Mouse (Mus musculus) liver, adult 2 months (tissue): ENCODE results near the gene Rasd1. TPM values are rescaled to one million over a fixed set of nuclear protein-coding genes. Genes with fewer than 3 reads are reported as not detected.
A peak's percentile ranks its signal among the peaks of the same experiment; 100 is the strongest.

Experiments used
- DNase-seq: peaks from one replicate; pipeline ENCODE4 v3.0.0-alpha.2; 2011; ENCODE audit warnings: low read depth, low spot score; ENCODE audit errors: extremely low read depth
- H3K27ac ChIP-seq: fragments of 200-500 bp; replicated peaks from 2 replicates; pipeline ENCODE4 v1.5.1; 2012; ENCODE audit warnings: low read depth, mild to moderate bottlenecking, control low read depth, inconsistent platforms, low read length; ENCODE audit not compliant: insufficient read depth
- H3K27me3 ChIP-seq: fragments of 200-500 bp; 2 replicates; pipeline ENCODE4 v1.6.1; 2012; ENCODE audit warnings: mild to moderate bottlenecking, moderate library complexity, low read length, inconsistent platforms; ENCODE audit not compliant: control insufficient read depth, insufficient read depth
- H3K36me3 ChIP-seq: fragments of 200-500 bp; 2 replicates; pipeline ENCODE4 v1.6.1; 2012; ENCODE audit warnings: low read length, inconsistent platforms; ENCODE audit not compliant: control insufficient read depth, insufficient read depth
- H3K4me1 ChIP-seq: fragments of 200-500 bp; 2 replicates; pipeline ENCODE4 v1.6.1; 2011; ENCODE audit warnings: low read length; ENCODE audit not compliant: control insufficient read depth, insufficient read depth
- H3K4me3 ChIP-seq: fragments of 200-500 bp; 2 replicates; pipeline ENCODE4 v1.5.1; 2011; ENCODE audit warnings: low read depth, mild to moderate bottlenecking, control low read depth, low read length, moderate library complexity; ENCODE audit not compliant: insufficient read depth
- H3K79me2 ChIP-seq: fragments of 200-500 bp; 2 replicates; pipeline ENCODE4 v1.6.1; 2012; ENCODE audit warnings: inconsistent platforms, mild to moderate bottlenecking, low read length, moderate library complexity; ENCODE audit not compliant: control insufficient read depth, insufficient read depth
- H3K9ac ChIP-seq: fragments of 200-500 bp; 2 replicates; pipeline ENCODE4 v1.6.1; 2012; ENCODE audit warnings: low read depth, mild to moderate bottlenecking, control low read depth, inconsistent platforms, low read length
- CTCF ChIP-seq: fragments of 200-500 bp; IDR thresholded peaks from 2 replicates; pipeline ENCODE4 v1.5.1; 2011; ENCODE audit warnings: low read depth, low read length, control low read depth
- POLR2A ChIP-seq: fragments of 200-500 bp; IDR thresholded peaks from 2 replicates; pipeline ENCODE4 v1.6.1; 2011; ENCODE audit warnings: low read length, control low read depth; ENCODE audit not compliant: insufficient read depth; ENCODE audit errors: extremely low read depth
- WGBS: fragments of 180-500 bp; shearing (Covaris S2); methylation state at CpG from one replicate; pipeline ENCODE4 v1.1.7; 2018; 5-methylcytosine and 5-hydroxymethylcytosine counted together
- polyA plus RNA-seq: library from polyadenylated mRNA; depleted of rRNA; stranded (reverse); fragments of >200 nt; gene quantifications from 2 replicates; pipeline ENCODE4 v1.2.3, GENCODE M21; 2012
- total RNA-seq: library from RNA; depleted of rRNA; stranded (reverse); fragments of >200 nt; gene quantifications from 2 replicates; pipeline ENCODE4 v1.2.3, GENCODE M21; 2014

The Rasd1 gene
- total and polyA plus RNA-seq, 2 experiments = 0.15 to 0.18 TPM

DNA sequence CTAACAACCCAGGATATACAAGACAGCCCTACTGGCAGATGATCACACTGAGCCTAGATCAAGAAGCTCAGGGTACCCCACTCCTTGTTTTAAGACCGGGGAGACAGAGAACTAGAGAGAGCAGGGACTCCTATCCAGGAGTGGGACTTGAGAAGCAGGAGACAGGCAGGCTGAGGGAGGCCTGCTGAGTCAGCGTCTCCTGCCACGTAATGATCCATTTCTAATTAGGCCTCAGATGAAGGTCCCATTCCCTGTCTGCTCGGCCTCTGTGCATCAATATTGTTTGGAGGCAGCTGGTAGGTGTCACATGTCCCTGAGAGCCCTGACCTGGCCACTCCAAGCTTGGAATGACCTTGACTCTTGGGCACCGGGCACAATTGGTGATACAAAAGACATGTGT, 8.6 kb upstream of the Rasd1 start:
- Histone ChIP-seq H3K4me3 (no peak overlapping the region), H3K9ac (no peak overlapping the region), H3K4me1 (no peaks in the 10 kb centered on the region), H3K27me3 (no peaks in the 10 kb centered on the region), H3K27ac (no peak overlapping the region), H3K36me3 (no peaks in the 10 kb centered on the region; the same call in 1 of the 2 replicates), H3K79me2 (no peaks in the 10 kb centered on the region)
- WGBS = 53% methylated on average over 5 of the region's 5 CpGs
- DNase-seq = no peak
- TF ChIP-seq POLR2A (no peak), CTCF (no peak)

DNA sequence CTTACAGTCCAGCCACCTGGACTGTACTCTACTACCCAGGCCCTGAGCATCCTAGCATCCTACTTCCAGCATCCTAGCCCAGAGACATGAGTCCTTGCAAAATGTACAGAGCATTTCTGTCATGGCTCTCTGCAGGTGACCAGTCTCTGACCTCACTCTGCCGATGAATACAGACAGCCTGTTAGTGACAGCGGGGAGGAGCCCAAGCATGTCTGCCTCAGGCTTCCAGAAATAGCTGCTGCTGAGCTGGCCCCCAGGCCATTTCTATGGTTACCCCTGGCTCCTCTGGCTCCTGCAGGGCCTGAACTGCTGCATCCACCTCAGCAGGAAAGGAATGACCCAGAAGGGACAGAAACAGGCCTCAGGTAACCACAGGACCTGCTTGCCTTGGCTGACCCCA, 6.9 kb upstream of the Rasd1 start:
- Histone ChIP-seq H3K4me3 (no peak overlapping the region), H3K9ac (no peak overlapping the region), H3K4me1 (no peaks in the 10 kb centered on the region), H3K27me3 (no peaks in the 10 kb centered on the region), H3K27ac (no peak overlapping the region), H3K36me3 (no peaks in the 10 kb centered on the region; the same call in 1 of the 2 replicates), H3K79me2 (no peaks in the 10 kb centered on the region)
- DNase-seq = no peak
- no peak for TF ChIP-seq POLR2A
- no peak for TF ChIP-seq CTCF
- WGBS = 79% methylated on average over 2 of the region's 2 CpGs

DNA sequence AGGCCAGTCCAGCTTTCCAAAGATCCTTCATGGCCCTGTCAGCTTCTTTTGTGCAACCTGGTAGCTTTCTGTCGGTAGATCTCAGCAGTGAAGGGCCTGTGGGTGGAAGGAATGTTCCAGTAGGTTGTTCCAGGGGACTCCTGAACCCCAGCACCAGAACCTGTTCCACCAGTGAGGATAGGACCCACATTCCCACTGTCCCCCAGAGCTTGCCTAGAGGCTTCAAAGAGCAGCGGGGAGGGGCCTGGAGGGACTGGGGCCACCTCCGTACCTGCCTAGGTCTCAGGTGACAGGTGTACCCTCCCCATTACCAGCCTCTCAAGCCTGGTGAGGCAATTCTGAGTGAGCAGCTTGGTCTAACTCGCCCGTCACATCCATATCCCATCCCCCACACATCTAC, 6.0 kb upstream of the Rasd1 start:
- DNase-seq = no peak
- Histone ChIP-seq H3K4me3 (no peak overlapping the region), H3K27me3 (no peaks in the 10 kb centered on the region), H3K79me2 (no peaks in the 10 kb centered on the region), H3K36me3 (no peaks in the 10 kb centered on the region; the same call in 1 of the 2 replicates), H3K9ac (no peak overlapping the region), H3K4me1 (no peaks in the 10 kb centered on the region), H3K27ac (no peak overlapping the region)
- WGBS = 84% methylated on average over 5 of the region's 5 CpGs
- TF ChIP-seq CTCF (no peak), POLR2A (no peak)

DNA sequence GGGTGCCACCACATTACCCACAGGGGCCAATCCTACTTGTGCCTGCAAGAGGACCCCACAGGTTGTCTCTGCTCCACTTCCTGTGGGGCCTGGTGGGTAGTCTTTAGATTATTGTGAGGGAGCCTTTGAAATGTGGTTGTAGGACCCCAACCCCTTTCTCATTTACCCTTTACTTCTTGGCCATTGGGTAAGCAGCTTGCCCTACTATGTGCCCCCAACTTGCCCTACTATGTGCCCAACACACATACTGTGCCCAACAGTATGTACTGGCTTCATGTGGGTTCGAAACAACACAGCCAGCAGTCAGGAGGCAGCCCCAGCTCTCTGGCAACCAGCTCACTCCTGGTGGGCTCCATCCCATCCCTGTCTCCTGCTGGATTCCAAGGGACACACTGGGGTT, 3.0 kb upstream of the Rasd1 start:
- Histone ChIP-seq H3K9ac (no peak overlapping the region), H3K4me3 (no peak overlapping the region), H3K36me3 (no peaks in the 10 kb centered on the region), H3K79me2 (no peaks in the 10 kb centered on the region), H3K27ac (no peak overlapping the region), H3K27me3 (no peaks in the 10 kb centered on the region), H3K4me1 (no peaks in the 10 kb centered on the region; the same call in 1 of the 2 replicates)
- DNase-seq = no peak
- TF ChIP-seq CTCF (no peak), POLR2A (no peak)
- 81% methylated on average over 1 of the region's 1 CpGs for WGBS

DNA sequence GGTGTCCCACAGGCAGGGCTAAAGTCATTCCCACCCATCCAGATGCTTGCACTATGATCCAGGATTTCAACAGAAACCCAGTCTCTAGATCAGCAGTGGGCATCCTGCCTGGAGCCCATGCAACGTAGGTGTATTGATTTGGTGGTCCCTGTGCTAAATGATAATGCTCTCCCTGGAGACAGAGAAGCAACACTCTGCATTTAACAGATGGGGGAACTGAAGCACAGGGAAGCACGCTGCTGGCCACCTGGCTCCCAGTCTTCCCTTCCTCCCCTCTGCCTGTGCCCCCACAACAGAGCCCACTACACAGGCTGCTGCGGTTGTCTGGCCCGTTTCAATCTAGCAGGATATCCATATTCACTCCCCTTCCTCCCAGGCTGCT, 1.3 kb upstream of the Rasd1 start:
- no peak for DNase-seq
- Histone ChIP-seq H3K36me3 (no peaks in the 10 kb centered on the region), H3K9ac (no peak overlapping the region), H3K79me2 (no peaks in the 10 kb centered on the region), H3K27ac (no peak overlapping the region), H3K27me3 (no peaks in the 10 kb centered on the region), H3K4me1 (no peaks in the 10 kb centered on the region; the same call in 1 of the 2 replicates), H3K4me3 (no peak overlapping the region)
- TF ChIP-seq POLR2A = no peak
- TF ChIP-seq CTCF = no peak
- 39% methylated on average over 4 of the region's 4 CpGs for WGBS

DNA sequence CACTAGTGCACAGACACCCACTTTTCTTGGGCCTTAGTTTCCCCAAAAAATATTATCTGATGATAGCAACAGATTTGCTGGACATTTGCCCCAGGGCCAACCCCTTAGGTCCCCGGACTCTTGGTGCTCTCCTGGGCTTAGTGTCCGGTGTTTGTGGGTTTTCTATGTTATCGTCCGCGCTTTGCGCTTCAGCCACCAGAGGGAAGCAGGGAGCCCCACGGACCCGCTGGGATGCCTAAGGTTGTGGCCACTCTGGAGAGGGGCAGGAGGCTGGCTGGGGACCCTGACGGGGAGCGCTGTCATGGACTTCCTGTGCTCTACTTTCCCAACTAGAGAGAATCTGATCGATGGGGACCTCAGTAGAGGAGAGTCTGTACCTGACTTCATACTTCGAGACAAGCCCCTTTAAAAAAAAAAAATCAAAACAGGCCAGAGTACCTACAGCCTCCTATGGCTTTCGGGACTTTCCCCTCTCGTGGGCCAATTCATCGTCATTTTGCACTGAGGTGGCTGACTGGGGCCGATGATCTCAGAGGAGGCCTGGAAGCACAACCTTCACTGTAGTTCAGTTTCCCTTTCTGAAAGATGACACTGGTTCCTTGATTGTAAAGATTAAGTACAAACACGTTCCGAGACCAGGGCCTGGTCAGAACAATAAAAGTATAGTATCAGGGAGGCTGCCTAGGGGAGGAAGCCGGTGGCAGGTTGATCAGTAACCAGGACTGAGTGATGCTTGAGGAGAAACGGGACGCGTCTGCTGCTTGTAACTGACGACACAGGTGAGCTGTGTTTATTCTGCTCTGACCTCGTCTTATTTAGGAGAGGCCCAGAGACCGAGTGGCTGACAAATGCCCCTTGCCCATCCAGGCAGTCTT, 720 bp upstream of the Rasd1 start:
- TF ChIP-seq CTCF = peak; percentile 92
- no peak for TF ChIP-seq POLR2A
- Histone ChIP-seq H3K36me3 (no peaks in the 10 kb centered on the region), H3K27me3 (no peaks in the 10 kb centered on the region), H3K79me2 (no peaks in the 10 kb centered on the region), H3K27ac (0 out of 2 replicates have a peak overlapping the region, but pooled peaks have one; percentile 30), H3K9ac (peak overlapping the region; percentile 68), H3K4me1 (no peaks in the 10 kb centered on the region; the same call in 1 of the 2 replicates), H3K4me3 (peak overlapping the region; percentile 50)
- 9% methylated on average over 25 of the region's 25 CpGs for WGBS
- no peak for DNase-seq
